Mouse (Mus musculus) embryo, embryonic 11.5 days (tissue): ENCODE measurements around the gene Fndc3b.

Experiments used
- DNase-seq: peaks from one replicate; pipeline ENCODE4 v3.0.0-alpha.2; 2012; ENCODE audit warnings: low read depth, low spot score

The Fndc3b gene

GRCm38 (mm10) chr3:27622451-27622850 lies 88.7 kb downstream of the Fndc3b start:
- no peak for DNase-seq

GRCm38 (mm10) chr3:27621176-27621575 lies 89.9 kb downstream of the Fndc3b start:
- no peak for DNase-seq

GRCm38 (mm10) chr3:27617733-27618132 lies 93.4 kb downstream of the Fndc3b start:
- DNase-seq, result no peak

- no peak for DNase-seq
Observed at GRCm38 (mm10) chr3:27617237-27617499, 93.9 kb downstream of the Fndc3b start.

- DNase-seq, result no peak
Observed at GRCm38 (mm10) chr3:27616421-27617236, 94.5 kb downstream of the Fndc3b start.

GRCm38 (mm10) chr3:27615479-27615878 lies 95.6 kb downstream of the Fndc3b start:
- no peak for DNase-seq

- no peak for DNase-seq
Observed at GRCm38 (mm10) chr3:27613828-27614227, 97.3 kb downstream of the Fndc3b start.

- DNase-seq, result no peak
Observed at GRCm38 (mm10) chr3:27613011-27613410, 98.1 kb downstream of the Fndc3b start.

GRCm38 (mm10) chr3:27611986-27612385 lies 99.1 kb downstream of the Fndc3b start:
- DNase-seq, result no peak

- no peak for DNase-seq
Observed at GRCm38 (mm10) chr3:27610547-27610946, 100.6 kb downstream of the Fndc3b start.

GRCm38 (mm10) chr3:27610089-27610488 lies 101.0 kb downstream of the Fndc3b start:
- no peak for DNase-seq

GRCm38 (mm10) chr3:27607796-27608151 lies 103.3 kb downstream of the Fndc3b start:
- no peak for DNase-seq

- DNase-seq, result no peak
Observed at GRCm38 (mm10) chr3:27607081-27607795, 103.9 kb downstream of the Fndc3b start.

GRCm38 (mm10) chr3:27606626-27607025 lies 104.5 kb downstream of the Fndc3b start:
- DNase-seq, result no peak

GRCm38 (mm10) chr3:27605613-27606012 lies 105.5 kb downstream of the Fndc3b start:
- no peak for DNase-seq

- no peak for DNase-seq
Observed at GRCm38 (mm10) chr3:27605081-27605480, 106.0 kb downstream of the Fndc3b start.

- no peak for DNase-seq
Observed at GRCm38 (mm10) chr3:27604629-27605028, 106.5 kb downstream of the Fndc3b start.

GRCm38 (mm10) chr3:27603905-27604620 lies 107.0 kb downstream of the Fndc3b start:
- no peak for DNase-seq

GRCm38 (mm10) chr3:27600645-27601044 lies 110.5 kb downstream of the Fndc3b start:
- DNase-seq, result no peak

GRCm38 (mm10) chr3:27600197-27600596 lies 110.9 kb downstream of the Fndc3b start:
- DNase-seq, result no peak

GRCm38 (mm10) chr3:27598437-27599382 lies 112.4 kb downstream of the Fndc3b start:
- DNase-seq, result no peak
